Mouse (Mus musculus) WW6 (cell line): ENCODE results near the gene Tgfbr2.

Experiments
- DNase-seq: peaks from one replicate; pipeline ENCODE4 v3.0.0-alpha.2; 2013; ENCODE audit warnings: low read depth, low spot score

The Tgfbr2 gene

DNA sequence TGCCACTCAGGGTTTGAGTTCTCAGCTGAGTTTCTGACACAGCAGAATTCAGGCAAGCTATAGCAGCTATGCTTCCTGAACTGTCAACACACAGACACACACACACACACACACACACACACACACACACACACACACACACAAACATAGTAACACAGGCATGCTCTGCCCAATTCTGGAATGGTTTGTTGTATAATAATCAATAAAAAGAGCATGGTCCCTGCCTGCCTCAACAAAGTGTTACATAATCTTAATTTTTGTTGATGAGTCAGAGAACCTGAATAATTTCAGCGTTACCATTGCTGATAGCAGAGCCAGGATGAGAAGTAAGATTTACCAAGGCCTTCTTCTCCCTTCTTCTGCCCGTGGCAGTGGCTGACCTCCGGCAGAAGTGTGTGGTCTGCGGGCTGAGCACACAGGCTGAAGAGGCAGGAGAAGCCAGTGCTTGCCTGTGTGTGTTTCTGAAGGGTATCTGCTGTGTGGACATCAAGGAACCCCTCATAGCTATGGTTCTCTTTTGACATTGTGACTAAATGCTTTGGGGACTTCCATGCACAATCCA, 18.8 kb upstream of the Tgfbr2 start:
- no peak for DNase-seq

DNA sequence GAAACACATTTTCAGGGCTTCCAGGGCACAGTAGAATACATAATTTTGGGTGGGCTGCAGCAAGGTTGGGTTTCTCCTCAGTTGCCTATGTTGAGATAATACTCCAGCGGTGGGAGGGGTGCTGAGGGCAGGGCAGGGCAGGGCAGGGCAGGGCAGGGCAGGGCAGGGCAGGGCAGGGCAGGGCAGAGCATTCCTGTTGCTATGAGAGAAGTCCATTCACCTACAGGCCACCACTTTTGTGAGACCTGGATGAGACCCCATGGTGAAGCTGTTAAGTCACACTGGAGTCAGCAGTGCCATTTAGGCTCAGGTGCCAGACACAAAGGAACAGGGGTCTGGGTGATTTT, 18.3 kb upstream of the Tgfbr2 start:
- no peak for DNase-seq

DNA sequence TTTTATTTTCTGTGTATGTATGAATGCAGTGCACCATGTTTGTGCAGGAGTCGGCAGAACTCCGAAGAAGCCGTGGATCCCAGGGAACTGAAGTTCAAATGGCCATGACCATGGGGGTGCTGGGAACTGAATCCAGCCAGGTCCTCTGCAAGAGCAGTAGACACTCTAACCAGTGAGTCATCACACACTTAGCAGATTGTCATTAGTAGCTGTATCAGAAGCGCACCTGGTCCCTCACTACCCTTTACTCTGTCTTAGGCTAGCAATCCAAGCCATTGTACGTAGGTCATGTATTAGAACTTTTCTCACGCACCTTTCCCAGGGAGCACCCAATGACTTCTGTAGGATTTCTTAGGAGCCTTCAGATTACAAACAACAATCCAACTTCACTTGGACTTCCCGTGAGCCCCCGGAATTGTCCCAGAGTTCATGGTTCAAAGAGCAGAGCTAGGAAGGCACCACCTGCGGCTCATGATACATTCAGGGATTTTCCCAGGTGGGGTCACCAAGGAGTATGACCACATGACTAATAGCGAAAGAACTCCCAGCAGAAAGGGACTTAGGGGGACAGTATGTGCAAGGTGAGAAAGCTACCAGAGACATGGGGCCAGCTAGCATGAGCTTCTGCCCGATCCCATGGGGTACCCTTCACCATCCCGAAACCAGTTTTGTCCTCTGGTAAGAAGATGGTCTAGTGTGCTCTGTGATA, 17.8 kb upstream of the Tgfbr2 start:
- DNase-seq: no peak

DNA sequence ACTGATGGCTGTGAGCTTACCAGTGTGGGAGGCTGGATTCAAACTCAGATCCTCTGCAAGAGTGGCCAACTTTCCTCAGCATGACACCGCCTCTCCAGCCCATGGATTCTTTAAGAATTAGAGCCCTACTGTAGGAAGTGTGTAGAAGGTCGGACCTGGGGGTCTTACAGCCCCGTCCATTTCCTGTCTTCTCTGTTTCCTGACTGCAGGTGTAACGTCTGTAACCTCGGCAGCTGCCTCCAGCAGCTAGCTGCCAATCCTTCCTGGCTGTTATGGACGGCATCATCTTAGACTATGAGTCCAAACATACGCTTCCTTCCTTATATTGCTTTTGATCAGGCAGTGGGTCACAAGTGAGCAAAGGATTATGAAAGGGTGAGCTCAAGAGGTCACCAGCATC, 17.1 kb upstream of the Tgfbr2 start:
- no peak for DNase-seq

DNA sequence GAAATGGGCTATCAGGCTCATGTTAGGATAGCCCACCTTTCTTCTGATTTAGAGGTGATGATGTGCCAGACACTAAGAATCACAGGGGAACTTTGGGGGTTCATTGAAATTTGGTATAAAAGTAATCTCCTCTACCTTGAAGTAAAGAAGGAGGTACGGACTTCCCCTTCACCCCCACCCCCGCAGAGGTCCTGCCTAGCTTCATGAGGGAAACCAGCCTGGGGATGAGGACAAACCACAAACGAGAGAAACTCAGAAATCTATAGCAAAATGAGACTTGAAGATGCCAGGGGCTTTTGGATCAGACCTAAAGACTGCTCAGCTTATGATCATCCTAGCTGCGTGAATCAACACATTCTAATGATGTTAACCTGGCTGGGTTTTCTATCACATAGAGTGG, 14.7 kb upstream of the Tgfbr2 start:
- no peak for DNase-seq

DNA sequence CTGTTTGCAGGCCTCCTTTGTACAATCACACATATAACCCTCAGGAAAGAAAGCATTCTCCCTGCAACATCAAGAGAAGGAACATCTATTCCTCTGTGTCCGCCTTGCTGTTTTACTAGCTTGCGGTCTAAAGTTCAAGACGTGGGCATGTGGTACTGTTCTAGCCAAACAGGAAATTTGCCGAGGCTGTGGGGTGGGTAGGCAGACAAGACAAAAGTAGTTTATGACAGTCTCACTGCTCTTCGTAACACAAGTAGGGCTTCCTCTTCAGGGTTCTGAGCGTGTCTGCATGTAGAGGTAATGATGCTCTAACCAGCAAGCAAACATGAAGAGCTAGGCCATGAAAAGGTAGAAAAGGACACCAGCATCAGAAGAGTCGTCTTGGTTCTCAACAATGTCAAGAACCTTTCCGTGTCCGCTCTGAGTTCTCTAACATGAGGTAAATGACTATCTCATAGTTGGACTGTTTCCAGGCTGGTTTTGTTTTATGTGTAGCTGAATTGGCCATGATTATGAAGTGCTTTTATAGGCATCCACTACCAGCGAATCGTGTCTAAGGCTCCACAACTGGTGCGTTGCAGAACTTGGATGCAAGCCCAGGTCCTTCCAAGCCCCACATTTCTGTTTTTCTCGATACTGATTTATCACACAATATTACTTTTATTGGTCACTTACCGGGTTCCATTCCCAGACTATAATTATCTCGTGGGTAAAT, 13.9 kb upstream of the Tgfbr2 start:
- no peak for DNase-seq

DNA sequence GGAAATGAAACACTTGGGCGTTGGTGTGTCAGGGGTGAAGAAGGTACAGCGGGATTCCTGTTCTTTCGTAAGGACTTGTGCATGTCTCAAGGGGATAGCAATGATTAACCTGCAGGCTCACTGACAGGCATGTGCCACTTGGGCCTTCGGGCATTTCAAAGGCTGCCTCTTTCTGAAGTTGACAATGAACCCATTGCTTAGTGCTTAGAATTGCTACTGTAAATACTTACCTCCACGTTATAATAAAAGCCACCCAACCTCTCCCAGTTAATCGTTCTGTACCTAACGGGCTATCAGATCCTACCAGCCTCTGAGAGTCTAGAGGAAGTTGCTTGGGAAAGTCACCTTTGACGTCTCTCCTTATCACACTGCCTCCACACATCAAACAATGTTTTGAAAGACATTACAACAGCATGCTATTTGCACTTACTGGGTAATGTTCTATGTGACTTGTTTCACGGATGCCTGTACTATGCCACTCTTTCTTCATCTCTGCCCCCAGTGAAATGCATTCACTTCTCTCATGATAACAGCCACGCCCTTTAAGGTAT, 12.1 kb upstream of the Tgfbr2 start:
- no peak for DNase-seq

DNA sequence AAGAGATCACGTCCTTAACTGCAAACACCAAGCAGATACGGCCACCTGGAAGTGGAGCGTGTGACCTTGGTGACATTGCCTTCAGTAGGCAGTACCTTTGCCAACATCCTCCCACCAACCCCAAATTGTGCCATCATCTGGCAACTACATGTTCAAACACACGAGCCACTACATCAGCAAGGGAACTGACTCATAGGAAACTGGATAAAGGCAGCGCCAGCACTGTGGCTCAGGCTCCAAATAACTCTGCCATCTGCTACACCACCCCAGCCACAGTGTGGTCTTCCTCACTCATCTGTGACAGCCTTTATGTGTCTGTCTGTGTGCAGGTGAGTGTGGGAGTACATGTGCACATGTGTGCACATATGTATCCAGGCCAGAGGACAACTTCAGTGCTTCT, 9.7 kb upstream of the Tgfbr2 start:
- DNase-seq: no peak

DNA sequence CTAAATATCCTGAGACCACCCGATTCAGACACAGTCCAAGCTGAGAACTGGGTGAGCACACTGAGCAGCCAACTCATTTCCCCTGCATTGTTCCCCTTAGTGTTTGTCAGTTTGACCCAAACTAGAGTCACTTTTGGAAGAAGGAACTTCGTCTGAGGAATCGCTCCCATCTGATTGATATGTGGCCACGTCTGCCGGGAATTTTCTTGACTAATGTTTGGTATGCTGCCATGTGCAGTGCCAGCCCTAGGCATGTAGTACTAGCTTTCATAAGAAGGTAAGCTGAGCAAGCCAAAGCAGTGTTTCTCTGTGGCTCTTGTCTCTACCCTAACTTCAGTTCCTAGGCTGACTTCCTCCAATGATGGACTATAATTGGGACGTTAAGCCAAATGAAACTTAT, 7.9 kb upstream of the Tgfbr2 start:
- no peak for DNase-seq

DNA sequence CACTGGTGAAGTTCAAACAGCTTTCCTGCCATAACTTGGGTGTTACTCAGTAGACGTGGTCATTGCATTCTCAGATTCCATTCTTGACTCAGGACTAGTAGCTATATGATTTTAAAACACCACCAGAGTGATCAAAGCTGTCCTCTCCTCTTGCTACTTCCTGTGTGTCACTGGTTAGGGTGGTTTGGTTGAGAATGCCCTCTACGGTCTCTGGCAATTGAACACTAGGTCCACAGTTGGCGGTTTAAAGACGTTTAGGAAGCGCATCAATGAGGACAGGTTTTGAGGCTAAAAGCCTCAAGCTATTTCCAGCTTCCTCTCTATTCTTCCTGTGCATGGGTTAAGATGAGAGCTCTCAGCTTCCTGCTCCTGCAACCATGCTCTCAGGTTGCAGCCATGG, 6.4 kb upstream of the Tgfbr2 start:
- DNase-seq: no peak

DNA sequence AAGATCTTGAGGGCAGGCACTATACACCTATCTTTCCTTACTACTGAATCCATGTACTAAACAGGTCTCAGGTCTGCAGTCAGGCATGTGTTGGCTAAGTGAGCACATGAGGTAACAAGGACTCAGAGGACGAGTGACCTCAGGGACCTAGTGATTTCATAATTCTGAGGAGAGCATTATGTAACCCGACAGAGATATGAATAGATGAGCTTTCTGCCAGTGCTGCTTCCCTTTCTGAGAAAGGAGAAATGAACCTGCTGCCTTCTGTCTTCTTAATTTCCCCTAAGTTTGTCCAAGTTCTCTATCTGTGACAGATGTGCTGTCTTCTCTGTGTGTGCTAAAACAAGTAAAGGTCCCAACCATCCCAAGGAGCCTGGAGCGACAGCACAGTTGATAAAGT, 3.0 kb upstream of the Tgfbr2 start:
- DNase-seq: no peak

DNA sequence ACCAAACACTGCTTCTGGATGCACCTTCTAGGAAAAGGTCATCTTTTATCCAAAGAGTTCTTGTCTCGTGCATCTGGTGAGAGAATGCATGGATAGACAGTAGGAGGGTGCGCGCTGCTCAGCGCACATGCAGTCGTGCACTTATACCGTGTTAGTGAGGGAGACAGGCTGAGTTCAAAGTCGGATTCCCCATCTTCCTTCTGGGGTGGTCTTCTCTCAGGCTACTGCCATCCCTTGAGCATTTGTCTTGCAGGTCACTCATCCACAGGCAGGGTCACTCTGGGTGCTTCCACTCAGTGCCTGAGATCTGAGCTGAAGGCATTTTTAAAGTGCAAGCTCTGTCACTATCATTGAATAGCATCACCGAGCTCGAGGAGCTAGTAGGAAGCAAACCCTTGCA, 1.9 kb upstream of the Tgfbr2 start:
- no peak for DNase-seq

DNA sequence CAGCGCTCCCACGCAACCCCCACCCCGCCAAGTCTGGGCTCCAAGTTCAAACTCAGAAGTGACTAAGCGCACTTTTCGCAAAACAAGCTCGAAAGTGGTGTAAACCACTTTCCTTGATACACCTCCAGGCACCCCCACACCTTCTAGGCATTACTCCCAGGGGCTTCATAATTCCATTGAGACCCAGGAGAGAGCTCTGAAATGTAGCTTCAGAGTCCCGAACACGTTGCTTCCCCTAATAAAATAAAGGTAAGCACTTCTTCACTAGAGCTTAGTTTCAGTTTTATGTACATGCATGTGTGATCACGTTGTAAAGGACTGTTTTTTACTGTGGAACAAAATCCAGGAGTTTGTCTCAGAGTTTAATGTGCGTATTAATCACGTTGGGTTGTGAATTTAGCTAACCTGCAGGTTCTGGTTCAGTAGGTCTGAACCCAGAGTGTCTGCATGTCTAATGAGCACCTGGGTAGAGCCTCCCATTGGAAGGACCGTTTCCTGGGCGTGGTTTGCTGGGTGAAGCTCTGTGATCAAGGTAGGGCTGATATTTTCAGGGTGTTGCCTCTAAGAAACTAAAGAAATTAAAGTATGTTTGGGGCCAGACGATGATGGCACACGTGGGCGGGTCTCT, 442 bp upstream of the Tgfbr2 start:
- DNase-seq: no peak

DNA sequence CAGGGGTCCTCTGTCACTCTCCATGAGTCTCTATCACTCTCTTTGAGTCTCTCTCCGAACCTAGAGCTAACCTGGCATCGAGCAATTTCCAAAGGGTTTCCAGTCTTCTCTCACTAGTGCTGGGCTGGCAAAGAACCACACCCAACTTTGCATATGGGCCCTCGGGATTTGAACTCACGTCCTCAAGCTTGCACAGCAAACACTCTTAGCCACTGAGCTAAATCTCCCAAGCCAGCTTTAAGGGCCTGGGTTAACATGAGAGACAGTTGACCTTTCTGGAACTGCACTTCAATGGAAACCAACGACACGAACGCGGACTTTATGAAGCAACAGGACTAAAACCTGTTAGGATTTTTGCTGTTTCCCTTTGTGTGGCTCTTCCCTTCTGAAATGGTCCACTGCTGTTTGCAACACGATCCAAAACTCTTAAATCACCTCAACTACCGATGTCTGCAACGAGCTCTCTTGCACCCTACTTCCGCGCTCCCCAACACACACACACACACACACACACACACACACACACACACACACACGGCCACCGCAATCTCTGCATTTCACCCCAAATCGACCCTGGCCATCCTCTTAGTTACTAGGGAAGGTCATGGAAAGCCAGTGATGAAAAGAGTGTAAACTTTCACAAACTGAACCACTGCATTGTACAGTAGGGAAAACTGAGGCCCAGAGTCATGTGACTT, 1.5 kb downstream of the Tgfbr2 start:
- DNase-seq: no peak

DNA sequence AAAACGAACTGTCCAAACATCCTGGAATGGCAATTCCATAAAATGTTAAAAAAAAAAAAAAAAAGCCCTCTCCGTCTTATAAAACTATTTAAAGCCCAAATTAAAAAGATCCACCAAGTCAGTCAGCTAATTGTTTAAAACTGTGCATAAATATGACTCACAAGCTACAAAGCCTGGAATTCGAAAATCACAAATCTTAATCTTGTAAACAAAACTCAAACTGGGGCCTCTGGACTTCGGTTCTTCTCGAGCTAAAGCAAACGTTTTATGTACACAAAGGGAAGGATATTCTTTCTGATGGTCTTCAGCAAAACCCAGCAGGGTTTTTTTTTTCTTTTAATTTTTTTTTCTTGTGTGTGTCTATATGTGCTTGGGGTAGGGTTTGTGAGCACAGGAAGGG, 2.1 kb downstream of the Tgfbr2 start:
- DNase-seq: no peak

DNA sequence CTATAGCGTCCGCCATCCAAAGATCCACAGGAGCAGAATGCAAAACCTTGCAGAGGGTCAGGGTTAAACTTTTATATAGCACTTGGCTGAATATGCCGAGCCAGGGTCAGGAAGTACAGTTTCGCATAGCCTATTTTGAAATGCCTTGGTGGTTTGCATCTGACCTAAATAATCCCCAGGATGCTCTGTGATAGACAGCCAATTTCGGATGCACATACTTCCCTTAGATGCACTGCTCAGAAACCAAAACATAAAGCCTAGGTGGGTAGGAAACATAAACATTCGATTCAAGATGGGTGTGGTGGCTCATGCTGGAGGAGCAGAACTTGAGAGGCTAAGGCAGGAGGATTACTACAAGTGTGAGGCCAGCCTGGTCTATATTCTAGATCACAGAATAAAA, 6.1 kb downstream of the Tgfbr2 start:
- DNase-seq: no peak

DNA sequence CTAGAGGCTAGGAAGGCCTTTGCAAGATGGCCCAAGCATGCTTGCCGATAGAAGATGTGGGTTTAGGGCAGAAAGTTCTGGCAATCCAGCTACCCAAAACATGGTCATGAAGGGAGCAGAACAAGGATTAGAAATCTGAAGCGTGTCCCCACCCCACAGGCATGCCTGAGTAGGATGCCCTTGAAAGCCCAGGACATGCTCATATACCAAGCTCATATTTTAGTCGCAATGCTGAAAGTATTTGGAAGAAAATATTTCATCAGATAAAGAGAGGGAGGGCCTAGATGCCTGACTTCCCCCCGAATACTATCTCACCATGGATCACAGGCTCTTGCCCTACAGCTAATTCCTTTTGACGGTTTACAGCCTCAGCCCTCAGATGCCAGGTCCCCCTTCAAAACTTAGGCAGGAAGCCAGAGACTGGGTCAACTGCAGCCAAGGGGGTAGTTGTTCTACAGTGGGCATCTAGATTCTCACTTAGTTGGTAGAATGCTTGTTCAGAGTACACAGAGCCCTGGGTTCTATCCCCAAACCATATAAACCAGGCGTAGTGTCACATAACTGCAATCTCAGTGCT, 7.8 kb downstream of the Tgfbr2 start:
- no peak for DNase-seq

DNA sequence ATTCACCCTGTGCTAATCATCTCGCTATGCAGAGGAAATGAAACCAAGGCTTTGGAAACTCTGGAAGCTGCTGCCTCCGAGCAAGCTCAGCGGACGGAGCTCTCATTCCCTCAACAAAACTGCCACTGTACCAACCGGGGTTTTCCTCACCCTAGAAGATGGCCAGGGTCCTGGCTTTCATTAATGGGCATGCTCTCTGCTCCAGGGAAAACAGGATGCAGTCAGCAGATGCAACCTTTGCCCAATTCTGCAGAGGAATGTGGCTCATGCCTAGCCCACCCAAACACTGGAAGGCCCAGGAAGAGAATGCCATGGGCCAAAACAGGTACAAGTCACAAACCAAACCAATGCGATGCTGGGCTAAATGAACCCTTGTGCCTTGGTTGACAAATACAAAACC, 8.8 kb downstream of the Tgfbr2 start:
- DNase-seq: no peak

DNA sequence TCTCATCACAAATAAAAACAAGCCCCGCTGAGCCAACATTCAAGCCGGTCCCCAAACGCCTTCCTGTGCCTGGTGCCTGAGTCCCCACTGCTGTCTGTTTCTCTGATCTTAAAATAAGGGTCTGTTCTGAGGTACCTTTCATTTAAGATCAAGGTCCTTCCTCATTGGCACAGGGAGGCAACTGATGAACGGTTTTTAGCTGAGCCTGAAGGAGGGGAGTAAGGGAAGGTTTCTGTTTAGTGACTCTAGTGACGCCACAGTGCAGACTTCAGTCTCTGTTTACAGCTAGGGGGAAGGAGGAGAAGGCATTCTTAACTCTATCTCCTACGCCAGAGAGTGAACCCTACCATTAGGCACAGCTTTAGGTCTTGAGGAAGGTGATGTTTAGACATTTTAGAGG, 11.3 kb downstream of the Tgfbr2 start:
- DNase-seq: no peak

DNA sequence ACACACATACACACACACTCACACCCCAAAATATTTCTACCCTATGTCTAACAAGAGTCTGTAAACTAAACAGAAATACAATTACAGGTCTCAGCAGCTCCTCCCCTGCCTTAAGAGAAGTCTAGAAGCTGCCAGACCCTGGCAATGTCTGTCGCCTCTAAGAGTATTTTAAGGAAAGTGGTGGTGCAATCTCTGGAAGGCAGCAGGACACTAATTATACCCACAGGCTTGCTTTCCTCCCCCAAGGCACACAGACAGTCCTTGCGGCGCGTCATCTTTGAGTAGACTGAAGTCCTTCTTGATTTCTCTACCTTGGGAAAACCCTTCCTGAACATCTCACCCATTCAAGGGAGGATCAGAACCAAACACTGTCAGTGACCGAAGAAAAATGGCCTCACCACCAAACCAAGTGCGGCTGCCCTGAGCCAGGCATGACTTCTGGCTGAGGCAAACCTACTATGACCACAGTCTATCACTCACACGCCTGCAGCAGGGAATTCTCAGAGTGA, 12.2 kb downstream of the Tgfbr2 start:
- DNase-seq: no peak

DNA sequence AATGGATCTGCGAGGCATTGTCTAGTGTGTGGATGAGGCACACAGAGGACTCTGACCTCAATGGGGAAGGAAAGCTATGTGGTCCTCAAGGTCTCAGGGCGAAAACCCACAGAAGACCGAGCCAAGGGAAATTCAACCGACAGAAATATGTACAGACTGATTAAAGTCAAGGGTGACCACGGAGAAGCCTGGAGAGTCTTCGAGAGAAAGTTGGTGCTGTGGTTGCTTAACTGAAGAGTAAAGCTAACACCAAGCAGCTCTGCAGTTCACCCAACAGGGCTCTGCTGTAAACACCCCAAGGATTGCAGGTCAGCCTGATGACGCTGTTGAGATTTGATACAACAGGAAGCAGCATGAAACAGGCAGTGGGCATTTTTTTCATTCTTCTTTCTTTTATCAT, 14.3 kb downstream of the Tgfbr2 start:
- DNase-seq: no peak
